Mouse (Mus musculus) fibroblast of lung, adult 2 months (primary cell): ENCODE data around the gene Tbc1d24.

Experiments
- DNase-seq: peaks from one replicate; pipeline ENCODE4 v3.0.0-alpha.2; 2011; ENCODE audit warnings: low read depth

Tbc1d24 gene

DNA sequence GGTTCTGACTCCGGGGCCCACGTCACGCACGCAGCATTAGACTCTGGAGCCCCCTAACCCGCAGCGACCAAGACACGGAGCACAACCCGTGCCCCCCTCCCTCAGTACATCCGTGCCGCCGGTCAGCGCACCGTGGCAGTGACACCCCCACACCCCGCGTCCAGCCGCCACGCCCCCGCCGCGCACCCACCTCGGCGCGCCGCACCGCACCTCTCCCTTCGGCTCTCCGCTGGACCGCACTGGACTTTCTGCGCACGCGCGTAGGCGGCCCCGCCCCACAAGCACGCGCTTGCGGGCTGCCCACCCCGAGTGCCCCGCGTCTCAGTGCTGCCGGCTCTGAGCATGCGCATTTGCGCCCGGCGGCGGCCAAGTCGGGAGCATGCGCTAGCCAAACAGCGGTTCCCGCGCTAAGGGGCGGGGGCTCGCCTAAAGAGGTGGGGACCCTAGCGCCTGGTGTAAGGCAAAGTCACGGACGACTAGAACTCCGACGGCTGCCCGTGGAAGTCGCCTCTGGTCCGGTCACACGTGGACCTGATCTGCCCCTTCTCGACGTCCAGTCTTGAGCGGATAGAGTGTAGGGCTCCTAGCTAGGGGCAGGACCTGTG, at the start of gene Tbc1d24:
TSS of gene Tbc1d24 (minus strand) at position 279 of the 605 bp plus-strand sequence.
- peak; percentile 62 for DNase-seq

DNA sequence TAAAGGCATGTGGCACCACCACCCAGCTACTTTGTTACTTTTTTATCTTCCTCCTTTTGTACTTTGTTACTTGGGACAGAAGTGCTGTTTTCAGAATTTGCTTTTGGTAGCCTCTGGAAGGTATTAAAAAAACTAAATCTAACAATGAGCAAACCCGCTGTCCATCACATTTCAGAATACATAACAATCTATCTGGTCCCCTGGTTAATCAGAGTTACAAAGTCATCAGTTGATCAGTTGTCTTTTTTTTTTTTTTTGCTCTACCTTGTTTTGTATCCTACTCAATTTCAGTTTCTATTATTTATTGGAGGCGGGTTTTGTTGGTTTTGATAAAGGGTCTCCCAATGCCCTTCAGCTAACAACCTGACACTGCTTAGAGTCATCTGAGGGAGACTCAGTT, 47.0 kb upstream of the Tbc1d24 start:
- no peak for DNase-seq

DNA sequence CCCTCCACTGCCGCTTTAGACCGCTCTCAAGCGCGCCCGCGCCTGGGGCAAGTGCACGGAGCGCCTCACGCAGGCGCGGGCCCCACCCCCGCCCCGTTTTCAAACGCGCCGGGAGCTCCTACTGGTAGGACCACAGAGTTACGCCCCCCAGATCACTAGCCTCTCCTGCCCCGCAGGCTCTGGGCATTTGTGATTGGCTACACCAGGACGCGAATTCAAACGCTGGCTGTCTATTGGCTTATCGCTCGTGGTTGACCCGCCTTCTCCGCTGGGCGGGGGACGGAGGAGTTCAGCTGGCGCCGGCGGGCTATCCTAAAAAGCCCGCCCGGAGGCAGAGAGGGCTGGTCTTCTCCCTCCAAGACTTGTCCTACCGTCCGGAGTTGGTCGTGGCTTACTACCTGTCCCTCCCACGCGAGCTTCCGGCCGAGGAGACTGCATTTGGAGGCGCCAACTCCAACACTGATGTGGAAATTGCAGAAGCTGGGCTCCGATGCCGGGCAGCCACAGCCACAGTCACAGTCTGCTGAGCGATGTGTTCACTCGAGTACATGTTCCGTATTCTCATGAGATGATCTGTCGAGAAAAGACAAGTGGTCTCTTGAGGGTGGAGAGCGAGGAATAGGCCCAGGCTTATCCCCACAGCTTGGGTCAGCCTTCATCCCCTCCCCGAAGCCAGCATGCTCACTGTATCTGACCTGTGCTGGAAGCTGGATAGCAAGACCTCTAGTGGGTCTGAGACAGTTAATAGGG, 46.1 kb upstream of the Tbc1d24 start, which contains the start of gene Ccnf:
TSS of gene Ccnf (minus strand) at position 165 of the 750 bp plus-strand sequence.
- peak; percentile 93 for DNase-seq

DNA sequence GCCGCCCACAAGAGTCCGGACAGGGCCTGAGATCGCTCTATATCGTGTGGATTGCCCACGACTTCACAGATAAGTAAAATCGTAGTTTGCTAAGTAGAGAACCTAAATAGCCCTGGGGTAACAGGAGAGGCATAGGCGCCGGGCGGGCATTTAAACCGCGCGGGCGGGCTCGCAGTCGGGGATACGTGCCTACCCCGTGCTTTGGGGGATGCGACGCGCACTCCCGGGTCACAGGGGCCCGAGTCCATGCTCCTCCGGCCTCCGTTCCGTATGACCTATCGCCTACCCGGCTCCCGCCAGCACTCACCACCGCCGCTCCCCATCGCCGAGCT, 45.6 kb upstream of the Tbc1d24 start:
- no peak for DNase-seq

DNA sequence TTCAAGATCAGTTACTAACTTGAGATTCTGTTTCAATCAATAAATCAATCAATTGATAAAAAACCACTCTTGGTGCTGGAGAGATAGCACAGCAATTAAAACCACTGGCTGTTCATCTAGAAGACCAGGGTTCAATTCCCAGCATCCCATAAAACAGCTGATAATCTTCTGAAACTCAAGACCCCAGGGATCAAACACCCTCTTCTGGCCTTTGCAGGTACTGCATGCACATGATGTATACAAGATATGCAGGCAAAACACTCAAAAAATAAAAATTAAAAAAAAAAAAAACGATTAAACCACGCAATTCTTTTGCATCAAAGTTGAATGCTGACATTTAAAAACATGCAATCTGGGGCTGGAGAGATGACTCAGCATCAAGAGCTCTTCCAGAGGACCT, 43.3 kb upstream of the Tbc1d24 start:
- no peak for DNase-seq

DNA sequence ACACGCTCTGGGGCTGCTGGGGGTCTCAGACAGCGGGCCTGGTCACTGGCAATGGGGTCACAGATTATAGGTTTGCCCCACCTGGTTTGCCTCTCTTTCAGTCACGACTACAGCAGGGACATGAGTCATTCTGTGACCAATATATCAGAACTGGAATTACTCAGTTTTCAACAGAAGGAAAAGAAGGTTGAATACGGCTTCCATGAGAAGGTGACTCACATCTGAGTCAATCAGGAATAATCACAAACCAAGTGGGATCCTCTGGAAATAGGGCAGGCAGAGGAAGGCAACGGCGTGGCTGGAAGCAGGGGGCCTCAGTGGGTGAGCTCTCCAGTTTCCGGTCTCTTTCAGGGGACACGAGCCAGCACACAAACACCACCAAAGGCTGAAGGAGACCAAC, 38.7 kb upstream of the Tbc1d24 start:
- DNase-seq, result no peak

DNA sequence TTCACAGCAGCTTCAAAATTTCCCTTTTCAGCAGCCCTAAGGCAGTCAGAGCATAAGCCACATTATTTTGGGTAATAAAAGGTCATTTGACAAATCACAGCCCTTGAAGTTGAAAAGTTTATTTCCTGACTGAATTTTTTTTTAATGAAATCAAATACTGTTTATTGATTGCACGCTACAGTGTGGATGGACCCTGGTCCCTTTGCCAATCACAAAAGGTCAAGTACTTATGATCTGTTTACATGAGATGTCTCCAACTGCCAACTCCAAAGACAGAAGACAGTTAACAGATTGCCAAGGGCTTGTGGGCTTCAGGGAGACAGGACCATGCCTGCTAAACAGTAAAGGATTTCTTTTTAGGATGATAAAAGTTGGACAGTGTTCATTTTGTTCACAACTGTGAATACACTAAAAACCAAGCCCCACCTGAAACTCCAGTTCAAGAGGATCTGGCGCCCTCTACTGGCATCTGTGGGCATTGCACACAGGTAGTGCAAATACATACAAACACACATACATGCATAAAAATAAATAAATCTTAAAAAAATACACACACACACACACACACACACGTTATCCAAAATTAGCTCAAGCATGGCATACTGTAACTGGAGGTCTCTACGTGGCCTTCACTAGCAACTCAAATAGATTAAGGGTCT, 38.1 kb upstream of the Tbc1d24 start:
- no peak for DNase-seq

DNA sequence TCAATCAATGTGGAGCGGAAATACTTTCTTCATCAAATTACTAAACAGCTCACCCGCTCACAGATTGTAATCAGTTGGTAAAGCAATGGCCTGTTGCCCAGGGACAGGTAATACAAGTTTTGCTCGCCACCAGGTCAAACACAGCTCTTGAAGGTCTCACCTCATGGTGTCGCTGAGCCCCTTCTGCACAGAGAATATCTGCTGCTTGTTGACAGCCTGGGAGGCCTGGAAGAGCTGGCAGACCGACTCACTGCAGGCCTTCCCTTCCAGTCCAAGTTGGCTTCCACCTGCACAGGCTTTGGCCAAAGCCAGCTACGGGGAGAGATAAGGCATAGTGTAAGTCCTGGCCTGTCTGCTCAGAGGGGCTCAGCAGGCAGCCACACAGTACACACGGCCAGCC, 31.6 kb upstream of the Tbc1d24 start:
- DNase-seq, result no peak

DNA sequence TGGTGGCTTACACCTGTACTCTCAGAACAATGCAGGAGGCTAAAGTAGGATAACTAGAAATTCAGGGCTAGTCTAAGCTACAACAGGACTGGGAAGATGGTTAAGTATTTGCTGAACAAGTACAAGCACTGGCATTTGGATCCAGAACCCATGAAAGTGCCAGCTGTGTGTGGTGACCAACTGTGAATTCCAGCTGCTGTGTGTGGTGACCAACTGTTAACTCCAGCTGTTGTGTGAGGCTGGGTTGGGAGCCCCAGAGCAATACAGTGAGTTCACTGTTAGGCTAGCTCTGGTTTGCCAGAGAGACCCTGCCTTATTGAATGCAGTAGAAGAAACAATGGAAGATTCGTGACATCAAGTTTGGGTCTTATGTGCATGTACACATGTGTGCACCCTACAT, 31.1 kb upstream of the Tbc1d24 start:
- DNase-seq, result no peak

DNA sequence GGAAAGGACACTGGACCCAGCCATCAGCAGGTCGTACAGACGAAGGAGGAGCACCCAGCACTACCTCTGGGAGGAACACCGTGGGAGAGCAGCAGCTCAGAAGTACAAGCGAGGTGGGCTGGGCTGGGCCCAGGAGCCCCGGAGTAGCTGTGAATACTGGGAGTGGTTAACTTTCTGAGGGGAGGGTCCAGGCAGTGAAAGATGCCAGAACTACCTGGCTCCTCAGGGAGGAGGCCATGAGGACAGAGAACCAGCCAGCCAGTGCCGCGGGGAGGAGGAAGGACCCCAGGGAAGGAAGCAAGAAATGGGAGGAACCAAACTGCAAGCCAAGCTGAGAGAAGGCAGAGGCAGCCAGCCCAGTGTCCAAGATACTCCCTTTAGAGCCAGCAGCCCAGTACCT, 22.6 kb upstream of the Tbc1d24 start:
- no peak for DNase-seq

DNA sequence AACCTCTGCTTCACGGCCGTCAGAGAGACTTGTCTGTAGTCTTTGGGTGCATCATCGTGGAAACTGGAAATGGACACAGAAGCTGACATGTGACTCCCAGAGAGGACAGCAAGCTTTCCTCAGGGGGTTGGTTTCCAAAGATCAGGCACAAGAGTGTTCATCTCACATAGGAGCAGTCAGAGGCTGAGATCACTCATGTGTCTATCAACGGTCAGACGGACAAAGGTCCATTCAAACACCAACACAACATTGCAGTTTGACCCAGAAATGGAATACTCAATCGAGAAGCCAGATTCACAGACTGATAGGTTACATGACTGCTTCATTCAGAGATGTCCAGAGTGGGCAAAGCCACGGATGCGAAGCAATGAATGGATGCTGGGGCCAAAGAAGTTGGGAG, 21.4 kb upstream of the Tbc1d24 start:
- DNase-seq, result no peak

DNA sequence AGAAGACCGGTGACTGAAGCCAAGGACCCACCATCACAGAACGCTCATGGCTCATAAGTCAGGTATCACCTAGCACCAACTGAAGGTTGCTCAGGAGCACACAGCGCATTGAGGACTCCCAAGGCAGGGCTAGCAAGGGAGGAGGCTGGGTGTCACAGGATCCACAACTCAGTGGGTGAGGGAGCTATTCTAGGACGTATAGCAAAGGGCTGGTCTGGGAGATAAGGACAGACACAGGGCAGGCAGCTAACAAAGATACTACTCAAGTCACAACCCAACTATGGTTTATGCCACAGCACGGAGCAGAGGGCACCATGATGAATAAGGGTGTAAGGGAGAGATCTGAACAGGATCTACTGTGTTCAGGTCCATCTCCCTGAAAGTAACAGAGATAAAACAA, 20.5 kb upstream of the Tbc1d24 start:
- DNase-seq, result no peak

DNA sequence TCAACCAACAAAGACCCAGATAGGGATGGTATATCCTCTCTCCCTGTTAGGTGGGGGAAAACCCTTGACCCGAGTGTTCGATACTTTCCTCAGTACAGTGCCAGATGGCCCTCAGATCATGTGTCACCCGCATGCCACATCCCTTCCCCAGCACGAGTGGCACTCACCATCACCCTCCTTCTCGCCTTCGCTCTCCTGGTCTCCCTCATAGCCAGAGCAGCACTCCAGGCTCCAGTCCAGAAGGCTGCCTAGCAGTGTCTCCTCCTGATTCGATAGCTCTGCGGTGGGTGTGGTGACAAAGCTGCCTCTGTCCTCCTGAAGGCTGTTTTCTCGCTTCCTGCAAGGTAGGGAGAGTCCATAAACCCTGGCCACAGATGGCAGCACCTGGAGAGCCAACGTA, 19.4 kb upstream of the Tbc1d24 start:
- DNase-seq, result no peak

DNA sequence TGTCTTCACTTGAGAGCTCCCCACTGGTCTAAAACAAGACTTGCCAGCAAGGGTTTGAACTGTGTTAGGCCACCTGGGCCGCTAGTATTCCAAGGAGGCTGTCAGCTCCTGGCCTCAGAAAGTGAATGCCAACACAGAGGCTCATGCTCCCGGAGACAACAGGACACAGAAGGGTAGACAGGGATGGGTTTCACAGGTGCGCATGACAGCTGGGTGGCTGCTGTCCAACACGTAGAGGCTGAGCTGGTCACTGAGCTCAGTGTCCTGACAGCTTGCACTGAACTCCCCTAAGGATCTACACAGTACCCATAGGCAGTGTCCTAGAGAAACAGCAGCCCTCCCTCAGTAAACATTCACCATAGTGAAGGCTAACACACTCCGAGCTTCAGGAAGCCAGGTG, 18.2 kb upstream of the Tbc1d24 start:
- DNase-seq, result no peak

DNA sequence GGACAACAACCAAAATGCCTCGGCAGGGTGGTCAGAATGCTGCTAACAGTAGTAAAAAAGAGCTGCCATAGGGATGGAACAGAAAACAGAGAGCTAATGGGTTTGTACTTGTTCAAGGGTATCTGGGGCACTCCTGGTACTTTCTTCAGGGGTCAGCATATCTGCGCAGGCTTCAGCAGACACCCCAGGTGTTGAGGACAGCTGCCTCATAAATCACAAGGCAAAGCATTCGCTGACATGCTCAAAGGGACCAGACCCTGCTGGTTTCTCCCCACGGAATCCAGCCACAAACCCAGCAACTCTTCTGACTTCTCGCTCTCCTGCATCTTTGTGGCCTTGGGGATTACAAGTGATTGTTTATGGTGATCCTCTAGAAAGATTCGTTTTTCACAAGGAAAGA, 17.3 kb upstream of the Tbc1d24 start:
- no peak for DNase-seq

DNA sequence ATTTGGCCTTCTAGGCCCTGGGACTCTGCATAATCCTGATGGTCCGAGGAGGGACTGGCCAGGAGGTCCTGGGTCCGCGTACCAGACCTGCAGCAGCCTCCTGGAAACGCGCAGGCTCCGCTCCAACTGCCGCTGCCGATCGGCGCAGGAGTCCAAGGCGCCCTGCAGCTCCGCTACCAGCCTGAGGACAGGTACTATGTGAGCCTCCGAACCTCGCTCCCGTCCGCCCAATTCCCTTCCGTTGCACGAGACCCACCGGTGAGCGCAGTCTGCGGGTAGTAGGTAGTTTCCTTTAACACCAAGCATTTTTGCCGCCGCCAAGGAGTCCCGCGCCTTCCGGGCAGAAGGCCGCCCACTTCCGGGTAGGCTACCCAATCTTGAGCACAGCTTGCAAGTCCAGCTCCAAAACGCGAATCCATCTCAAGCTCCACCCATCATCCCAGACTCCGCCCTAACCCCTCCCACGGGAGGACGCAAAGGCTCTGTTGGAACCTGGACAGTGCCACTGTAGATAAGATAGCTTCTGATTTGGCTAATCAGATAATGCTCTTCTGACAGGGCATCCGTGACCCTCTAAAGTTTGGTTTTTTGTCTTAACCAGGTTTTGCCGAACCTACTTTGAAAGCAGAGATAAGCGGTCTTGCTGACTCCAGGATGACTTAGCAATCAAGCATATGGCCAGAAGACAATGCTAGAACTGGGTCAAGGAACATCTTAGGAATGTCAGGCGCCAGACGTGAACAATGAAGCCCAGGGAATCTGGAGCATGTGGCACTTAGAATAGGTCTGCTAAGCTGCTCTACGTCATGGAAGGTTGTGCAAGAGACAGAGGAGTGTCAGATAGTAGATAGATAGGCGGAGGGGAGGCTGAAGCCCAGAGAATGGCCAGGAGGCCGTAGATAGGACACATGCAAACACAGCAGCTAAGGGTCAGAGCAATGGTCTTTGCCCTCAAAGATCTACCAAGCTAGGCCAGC, 15.4 kb upstream of the Tbc1d24 start, which contains the start of gene Tedc2:
TSS of gene Tedc2 (minus strand) at position 417 of the 977 bp plus-strand sequence.
- peak; percentile 92 for DNase-seq

DNA sequence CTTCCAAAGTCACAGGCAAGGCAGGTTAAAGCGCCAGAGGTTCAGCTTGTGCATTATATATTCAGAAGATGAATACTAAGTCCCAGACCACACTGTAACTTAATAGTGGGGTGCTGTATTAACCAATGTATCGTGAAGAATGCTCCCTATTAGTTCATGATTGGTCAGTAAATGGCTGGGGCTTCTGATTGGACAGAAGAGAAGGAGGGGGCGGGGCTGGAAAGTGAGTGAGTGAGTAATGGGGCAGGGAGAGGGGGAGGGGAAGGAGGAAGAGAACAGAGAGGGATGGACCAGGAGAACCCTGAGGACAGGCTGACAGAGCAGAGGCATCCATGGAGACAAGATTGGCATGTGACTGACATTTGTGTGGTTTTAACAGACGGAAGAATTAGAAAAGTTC, 11.5 kb upstream of the Tbc1d24 start:
- no peak for DNase-seq

DNA sequence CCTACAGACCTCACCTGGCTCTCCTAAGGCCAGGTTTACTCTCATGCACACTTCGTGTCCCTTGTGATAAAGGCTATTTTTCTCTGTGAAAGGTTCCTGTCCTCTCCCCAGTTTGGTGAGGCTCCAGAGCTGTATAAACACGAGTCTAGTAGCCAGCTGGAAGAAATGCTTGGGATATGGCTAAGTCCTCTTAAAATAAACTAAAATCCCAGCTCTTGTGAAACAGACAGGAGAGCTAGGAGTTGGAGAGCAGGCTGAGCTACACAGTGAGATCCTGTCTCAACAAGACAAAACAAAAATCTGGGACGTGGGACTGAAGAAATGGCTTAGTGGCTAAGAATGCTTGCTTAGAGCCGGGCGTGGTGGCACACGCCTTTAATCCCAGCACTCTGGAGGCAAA, 7.8 kb upstream of the Tbc1d24 start:
- peak; percentile 21 for DNase-seq

DNA sequence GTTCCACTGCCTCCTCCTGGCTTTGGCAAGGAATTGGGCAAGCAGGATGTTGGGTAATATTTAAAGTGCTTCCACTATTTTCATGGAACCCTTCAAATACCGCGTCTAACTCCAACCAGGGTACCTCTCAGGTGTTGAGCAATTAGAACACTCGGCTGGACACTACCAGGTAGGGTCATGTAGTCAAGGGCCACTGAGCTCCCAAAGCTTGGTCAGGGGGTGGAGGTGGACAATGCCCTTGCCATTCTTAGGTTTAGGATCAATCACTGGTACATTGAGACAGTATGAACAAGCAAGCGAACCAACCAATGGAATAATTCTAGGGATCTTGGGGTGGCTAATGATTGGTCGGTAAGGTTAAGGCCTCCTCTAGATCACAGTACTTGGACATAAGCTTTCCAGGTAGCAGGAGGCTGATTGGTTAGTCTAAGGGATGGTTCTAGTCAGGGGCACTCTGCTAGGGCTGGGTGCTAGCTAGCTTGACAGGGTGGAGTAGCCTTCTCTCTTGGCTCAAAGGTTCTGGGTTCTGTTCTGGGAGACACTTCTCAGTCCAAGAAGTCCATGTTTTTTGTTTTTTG, 7.2 kb upstream of the Tbc1d24 start:
- no peak for DNase-seq

DNA sequence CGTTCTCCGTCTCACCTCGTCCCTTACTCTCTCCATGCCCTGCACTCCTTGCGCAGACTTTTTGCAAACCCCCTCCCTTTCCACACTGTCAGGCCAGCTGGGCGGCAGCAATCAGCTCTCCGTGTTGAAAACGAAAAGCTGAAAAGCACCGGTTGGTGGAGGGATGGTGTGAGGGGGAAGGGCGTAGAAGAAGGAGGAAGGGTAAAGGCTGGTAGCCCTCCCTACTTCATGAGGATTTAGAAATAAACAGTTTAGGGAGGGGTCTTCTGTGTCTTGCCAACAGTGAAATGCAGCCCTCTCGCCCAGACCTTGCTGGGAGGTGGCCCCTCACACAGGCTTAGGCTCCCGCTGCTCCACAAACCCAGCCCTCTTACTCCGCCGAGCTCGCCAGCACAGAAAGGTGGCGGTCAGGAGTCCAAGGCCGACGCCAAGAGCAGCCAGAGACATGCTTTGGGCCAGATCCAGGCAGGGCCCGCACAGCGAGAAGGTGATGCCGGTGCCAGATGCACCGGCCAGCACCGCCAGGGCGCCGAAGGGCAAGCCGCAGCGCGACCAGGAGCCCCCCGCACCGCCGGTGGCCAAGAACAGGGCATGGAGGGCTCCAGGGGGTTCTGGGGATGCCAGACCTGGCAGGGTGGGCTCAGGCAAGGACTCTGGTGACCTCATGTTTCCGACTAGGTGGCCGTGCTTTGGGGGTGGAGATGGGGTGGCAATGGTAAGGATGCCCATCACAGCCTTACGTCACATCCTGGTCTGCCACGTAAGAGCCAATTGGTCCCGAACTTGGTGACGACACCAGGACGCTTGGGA, 6.5 kb upstream of the Tbc1d24 start:
- peak; percentile 36 for DNase-seq

DNA sequence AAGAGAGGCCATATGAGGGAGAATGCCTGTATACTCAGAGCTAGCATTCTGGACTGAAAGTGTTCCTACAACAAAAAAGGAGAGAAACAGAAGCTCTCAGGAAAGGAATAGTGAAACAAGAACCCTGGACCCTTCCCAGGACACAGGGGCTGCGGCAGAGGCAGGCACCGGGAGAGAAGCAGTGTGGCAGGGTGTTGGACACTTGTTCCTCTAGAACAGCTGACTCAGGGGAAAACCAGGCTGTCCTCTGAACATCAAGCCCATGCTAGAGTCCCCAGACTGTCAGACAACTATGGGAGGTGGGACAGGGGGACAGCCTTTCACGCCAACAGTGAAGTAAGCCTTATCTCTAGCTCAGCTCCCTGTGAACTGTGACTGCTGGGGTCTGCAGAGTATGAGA, 5.2 kb upstream of the Tbc1d24 start:
- DNase-seq, result no peak
